Mouse (Mus musculus) CH12.LX (cell line): ENCODE measurements around the gene Mark1. TPM values are rescaled to one million over a fixed set of nuclear protein-coding genes. Genes with fewer than 3 reads are reported as not detected.

Source experiments
- DNase-seq: peaks from one replicate; pipeline ENCODE4 v3.0.0-alpha.2; 2013; ENCODE audit errors: extremely low read depth
- H3K27ac ChIP-seq: 2 replicates; pipeline ENCODE4 v1.5.1; 2012; ENCODE audit warnings: low read depth, mild to moderate bottlenecking, control low read depth, moderate library complexity; ENCODE audit not compliant: insufficient read depth
- H3K27me3 ChIP-seq: replicated peaks from 2 replicates; pipeline ENCODE3; 2012; ENCODE audit warnings: inconsistent platforms
- H3K36me3 ChIP-seq, 2 experiments: replicated peaks in 1 of 2; 2 replicates each; pipeline versions ENCODE3 to v1.6.1; 2012; ENCODE audit warnings: inconsistent platforms in 1 of 2, low read length in 1 of 2, mild to moderate bottlenecking in 1 of 2, mixed read lengths in 1 of 2, moderate library complexity in 1 of 2; ENCODE audit not compliant: control insufficient read depth in 1 of 2, insufficient read depth in 1 of 2
- H3K4me1 ChIP-seq, 2 experiments: 2 replicates each; pipeline ENCODE4 v1.6.1; 2012; ENCODE audit warnings: inconsistent platforms in 1 of 2, moderate library complexity in 1 of 2; ENCODE audit not compliant: insufficient read depth in 2 of 2, control insufficient read depth in 1 of 2
- H3K4me2 ChIP-seq: 2 replicates; pipeline ENCODE4 v1.6.1; 2012; ENCODE audit warnings: low read depth, mild to moderate bottlenecking, control low read depth; ENCODE audit not compliant: poor library complexity, insufficient read depth, severe bottlenecking
- H3K4me3 ChIP-seq, 3 experiments: fragments of 150-350 bp in 1 of 3; sonication (generic) in 1 of 3; replicated peaks in 1 of 3; 2 replicates each; pipeline versions ENCODE3 to v1.5.1; 2011 to 2012; ENCODE audit warnings: low read depth in 2 of 3, low read length in 2 of 3, mild to moderate bottlenecking in 2 of 3, moderate library complexity in 2 of 3, control low read depth in 1 of 3, improper control_type of control experiment in 1 of 3, inconsistent platforms in 1 of 3, mixed read lengths in 1 of 3; ENCODE audit not compliant: poor library complexity in 1 of 3
- H3K79me2 ChIP-seq: replicated peaks from 2 replicates; pipeline ENCODE4 v1.6.1; 2012; ENCODE audit warnings: mild to moderate bottlenecking, moderate library complexity; ENCODE audit not compliant: control insufficient read depth, poor library complexity, insufficient read depth, severe bottlenecking; ENCODE audit errors: extremely low read depth
- H3K9ac ChIP-seq: 2 replicates; pipeline ENCODE4 v1.6.1; 2012; ENCODE audit warnings: low read depth, mild to moderate bottlenecking, control low read depth, moderate library complexity; ENCODE audit not compliant: insufficient read depth
- H3K9me3 ChIP-seq: replicated peaks from 2 replicates; pipeline ENCODE3; 2012; ENCODE audit warnings: low read length, inconsistent platforms, mixed read lengths
- CHD1 ChIP-seq: IDR thresholded peaks from 2 replicates; pipeline ENCODE4 v1.6.1; 2012; ENCODE audit warnings: low read depth, low read length, improper control_type of control experiment, inconsistent platforms
- ELF1 ChIP-seq: IDR thresholded peaks from 2 replicates; pipeline ENCODE4 v1.6.1; 2014; ENCODE audit warnings: low read depth, mild to moderate bottlenecking, inconsistent platforms, low read length, improper control_type of control experiment
- EP300 ChIP-seq: IDR thresholded peaks from 2 replicates; pipeline ENCODE4 v1.6.1; 2011; ENCODE audit warnings: low read length, improper control_type of control experiment
- ETS1 ChIP-seq: conservative IDR thresholded peaks from 2 replicates; pipeline ENCODE4 v1.6.1; 2012; ENCODE audit warnings: low read depth, mild to moderate bottlenecking, inconsistent platforms, low read length, improper control_type of control experiment, moderate library complexity
- GABPA ChIP-seq: IDR thresholded peaks from 2 replicates; pipeline ENCODE4 v1.6.1; 2012; ENCODE audit warnings: low read depth, low read length, improper control_type of control experiment, inconsistent platforms; ENCODE audit not compliant: insufficient replicate concordance
- HCFC1 ChIP-seq: IDR thresholded peaks from 2 replicates; pipeline ENCODE4 v1.6.1; 2012; ENCODE audit warnings: low read depth, mild to moderate bottlenecking, inconsistent platforms, low read length, improper control_type of control experiment
- IRF4 ChIP-seq: IDR thresholded peaks from 2 replicates; pipeline ENCODE4 v1.6.1; 2014; ENCODE audit warnings: low read depth, mild to moderate bottlenecking, inconsistent platforms, low read length, improper control_type of control experiment
- JUND ChIP-seq: conservative IDR thresholded peaks from 2 replicates; pipeline ENCODE4 v1.6.1; 2011; ENCODE audit warnings: low read depth, low read length, improper control_type of control experiment
- KAT2A ChIP-seq: IDR thresholded peaks from 2 replicates; pipeline ENCODE4 v1.6.1; 2012; ENCODE audit warnings: low read length, improper control_type of control experiment, inconsistent platforms; ENCODE audit not compliant: insufficient replicate concordance
- MAFK ChIP-seq: IDR thresholded peaks from 2 replicates; pipeline ENCODE4 v1.6.1; 2011; ENCODE audit warnings: low read length, improper control_type of control experiment; ENCODE audit not compliant: insufficient replicate concordance
- MEF2A ChIP-seq: IDR thresholded peaks from 2 replicates; pipeline ENCODE4 v1.6.1; 2014; ENCODE audit warnings: low read depth, mild to moderate bottlenecking, inconsistent platforms, low read length, improper control_type of control experiment, borderline replicate concordance
- MXI1 ChIP-seq: IDR thresholded peaks from 2 replicates; pipeline ENCODE4 v1.6.1; 2011; ENCODE audit warnings: mild to moderate bottlenecking, low read depth, low read length, improper control_type of control experiment
- MYC ChIP-seq: IDR thresholded peaks from 2 replicates; pipeline ENCODE4 v1.6.1; 2011; ENCODE audit warnings: low read depth, mild to moderate bottlenecking, improper control_type of control experiment, low read length
- NELFE ChIP-seq: IDR thresholded peaks from 2 replicates; pipeline ENCODE4 v1.6.1; 2011; ENCODE audit warnings: low read depth, low read length, improper control_type of control experiment
- NRF1 ChIP-seq: IDR thresholded peaks from 2 replicates; pipeline ENCODE4 v1.6.1; 2014; ENCODE audit warnings: low read depth, mild to moderate bottlenecking, inconsistent platforms, low read length, improper control_type of control experiment, moderate library complexity
- PAX5 ChIP-seq: IDR thresholded peaks from 2 replicates; pipeline ENCODE4 v1.6.1; 2012; ENCODE audit warnings: low read length, inconsistent platforms, mixed read lengths
- POLR2A ChIP-seq: IDR thresholded peaks from 2 replicates; pipeline ENCODE4 v1.6.1; 2011; ENCODE audit warnings: low read depth, mild to moderate bottlenecking, improper control_type of control experiment, low read length
- RAD21 ChIP-seq: IDR thresholded peaks from 2 replicates; pipeline ENCODE4 v1.6.1; 2011; ENCODE audit warnings: low read depth, mild to moderate bottlenecking, low read length, improper control_type of control experiment, moderate library complexity
- TBP ChIP-seq: conservative IDR thresholded peaks from 2 replicates; pipeline ENCODE4 v1.6.1; 2011; ENCODE audit warnings: low read depth, low read length, improper control_type of control experiment
- USF1 ChIP-seq: IDR thresholded peaks from 2 replicates; pipeline ENCODE4 v1.6.1; 2014; ENCODE audit warnings: low read depth, mild to moderate bottlenecking, inconsistent platforms, low read length, improper control_type of control experiment
- USF2 ChIP-seq: conservative IDR thresholded peaks from 2 replicates; pipeline ENCODE4 v1.6.1; 2011; ENCODE audit warnings: low read depth, low read length, improper control_type of control experiment
- ZC3H11A ChIP-seq: IDR thresholded peaks from 2 replicates; pipeline ENCODE4 v1.6.1; 2012; ENCODE audit warnings: low read depth, mild to moderate bottlenecking, inconsistent platforms, low read length, improper control_type of control experiment
- ZKSCAN1 ChIP-seq: IDR thresholded peaks from 2 replicates; pipeline ENCODE4 v1.6.1; 2012; ENCODE audit warnings: low read depth, inconsistent platforms, low read length, improper control_type of control experiment, borderline replicate concordance
- ZMIZ1 ChIP-seq: IDR thresholded peaks from 2 replicates; pipeline ENCODE4 v1.6.1; 2012; ENCODE audit warnings: low read depth, mild to moderate bottlenecking, inconsistent platforms, low read length, improper control_type of control experiment
- dilution Hi-C: fragments of 300-500 bp; cut with MboI; formaldehyde crosslinking; loops from 2 replicates; pipeline ENCODE4 v1.14.3; 2020; ENCODE audit warnings: low sequenced_read_pairs; ENCODE audit not compliant: extremely low pct_unique_long_range_greater_than_20kb, extremely low pct_ligation_motif_present
- in situ Hi-C: fragments of 300-500 bp; cut with MboI; formaldehyde crosslinking; loops from 3 replicates; pipeline ENCODE4 v1.14.3; 2019; ENCODE audit warnings: low sequenced_read_pairs, low pct_ligation_motif_present, low pct_unique_long_range_greater_than_20kb, mixed read lengths
- polyA plus RNA-seq: library from polyadenylated mRNA; unstranded; fragments of >175 nt; gene quantifications from 2 replicates; pipeline ENCODE4 v1.2.1, GENCODE M21; 2012; ENCODE audit warnings: low read depth; ENCODE audit not compliant: insufficient read length
- total RNA-seq, 2 experiments: library from RNA; depleted of rRNA; stranded (reverse); fragments of 300-350 nt in 1 of 2; fragments of >200 nt in 1 of 2; gene quantifications; 2 replicates each; pipeline ENCODE4 v1.2.3; 2012 to 2014

Mark1 gene
- total and polyA plus RNA-seq, 3 experiments, result not detected

DNA sequence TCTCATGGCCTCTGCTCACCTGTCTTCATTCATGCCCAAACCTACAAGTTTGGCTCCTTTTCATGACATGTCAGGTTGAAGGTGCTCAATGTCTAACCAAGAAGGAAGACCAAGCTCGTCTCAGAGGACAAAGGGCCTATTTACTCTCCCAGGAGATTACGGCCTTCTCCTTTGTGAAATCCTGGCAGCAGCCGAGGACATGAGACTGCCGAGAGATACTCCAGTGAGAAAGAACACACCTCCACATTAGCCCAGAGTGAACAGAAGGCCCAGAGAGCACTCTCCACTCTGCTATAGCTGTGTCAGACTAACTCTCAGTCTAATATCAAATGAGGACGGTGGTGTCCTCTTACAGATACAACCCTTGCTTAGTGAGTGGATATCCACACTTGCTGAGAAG is 47.6 kb downstream of the Mark1 start:
- no peak overlapping the region for H3K4me3 ChIP-seq
- H3K9me3 ChIP-seq, result no peaks in the 10 kb centered on the region
- in situ Hi-C loops (no loop called here), dilution Hi-C loops (no loop called here)
- no peak for DNase-seq
- H3K9ac ChIP-seq, result no peak overlapping the region
- no peaks in the 10 kb centered on the region for H3K27me3 ChIP-seq
- H3K4me1 ChIP-seq, result no peaks in the 10 kb centered on the region
- H3K36me3 ChIP-seq, result no peaks in the 10 kb centered on the region
- no peak for TF ChIP-seq EP300
- no peak for TF ChIP-seq ZKSCAN1
- no peak for TF ChIP-seq RAD21
- no peak for TF ChIP-seq ELF1
- TF ChIP-seq HCFC1, result no peak
- TF ChIP-seq NRF1, result no peak
- no peak for TF ChIP-seq TBP
- no peak overlapping the region for H3K27ac ChIP-seq
- H3K79me2 ChIP-seq, result no peaks in the 10 kb centered on the region
- H3K4me2 ChIP-seq, result no peak overlapping the region

DNA sequence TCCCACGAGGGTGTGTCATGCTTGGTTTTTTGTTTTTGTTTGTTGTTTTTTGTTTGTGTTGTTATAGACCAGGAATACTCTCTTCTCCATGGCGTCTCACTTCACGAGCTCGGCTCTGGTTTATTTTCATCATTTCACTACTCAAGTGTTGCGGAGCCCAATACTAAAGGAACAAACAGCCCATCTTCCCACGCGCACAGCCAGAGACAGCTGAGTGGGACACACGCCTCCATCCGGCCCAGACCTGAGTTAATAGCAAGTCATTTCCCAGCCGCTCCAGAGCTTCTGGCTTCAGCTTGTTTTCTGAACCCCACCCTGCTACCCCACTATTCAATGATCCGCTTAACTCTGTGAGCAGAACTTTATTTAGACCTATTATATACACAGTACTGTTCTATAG is 48.3 kb downstream of the Mark1 start:
- Histone ChIP-seq H3K9ac (no peak overlapping the region), H3K9me3 (no peaks in the 10 kb centered on the region), H3K4me3 (no peak overlapping the region), H3K27ac (no peak overlapping the region), H3K27me3 (no peaks in the 10 kb centered on the region), H3K4me1 (no peaks in the 10 kb centered on the region), H3K79me2 (no peaks in the 10 kb centered on the region), H3K36me3 (no peaks in the 10 kb centered on the region), H3K4me2 (no peak overlapping the region)
- TF ChIP-seq MXI1 (no peak), PAX5 (no peak), MEF2A (no peak), NELFE (no peak), MYC (no peak), USF2 (no peak), TBP (no peak), KAT2A (no peak), ZMIZ1 (no peak), JUND (no peak), RAD21 (no peak), USF1 (no peak), CHD1 (no peak), EP300 (no peak), ETS1 (no peak), ZC3H11A (no peak), GABPA (no peak), IRF4 (no peak), POLR2A (no peak), MAFK (no peak)
- in situ Hi-C loops (no loop called here), dilution Hi-C loops (no loop called here)
- DNase-seq, result no peak
